Mouse (Mus musculus): Measurements from ENCODE around the gene Rffl. TPM values are rescaled to one million over a fixed set of nuclear protein-coding genes. Genes with fewer than 3 reads are reported as not detected.

The Rffl gene
- total RNA-seq, 2 experiments from 2014 or later = 5.8 to 7.5 TPM

DNA sequence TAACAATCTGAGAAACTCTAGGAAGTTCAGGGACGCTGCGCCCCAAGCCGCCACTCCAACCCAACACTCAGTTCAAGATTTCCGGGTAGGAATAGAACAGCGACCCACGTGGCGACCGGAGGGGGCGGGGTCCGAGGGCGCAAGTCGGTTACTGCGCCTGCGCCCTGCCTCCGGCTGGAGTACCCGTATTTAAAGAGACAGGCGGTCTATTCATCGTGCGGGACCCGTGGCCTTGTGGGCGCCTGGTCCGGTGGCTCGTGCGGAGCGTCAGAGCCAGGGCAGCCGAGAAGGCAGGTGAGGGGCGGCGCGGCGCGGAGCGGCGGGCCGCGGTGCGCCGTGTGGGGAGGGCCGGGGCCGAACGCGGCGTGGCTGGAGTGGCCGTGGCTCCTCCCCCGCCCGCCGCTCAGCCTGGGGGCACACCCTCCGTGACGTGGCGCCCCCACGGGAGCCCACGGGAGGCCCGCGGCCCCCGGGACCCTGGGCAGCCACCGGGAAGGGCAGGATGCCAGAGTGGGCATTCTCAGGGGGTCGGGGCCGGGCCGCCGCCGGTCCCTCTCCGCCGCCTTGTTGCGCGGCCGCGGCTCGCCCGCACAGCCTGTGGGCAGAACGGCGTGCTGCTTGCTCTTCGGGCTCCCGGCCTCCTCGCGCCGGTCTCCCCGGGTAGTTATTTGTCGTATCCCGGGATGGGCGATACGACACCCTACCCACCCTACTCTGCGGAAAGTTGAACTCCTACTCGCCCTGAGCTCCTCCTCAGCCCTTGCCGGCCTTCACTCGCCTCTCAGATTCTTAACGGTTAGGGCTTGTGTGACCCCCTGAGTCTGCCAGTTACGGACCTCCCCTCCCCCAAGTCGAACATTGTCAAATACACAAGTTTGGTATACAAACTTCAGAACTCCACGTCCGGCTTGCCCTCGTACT is 89.8 kb downstream of the Rffl start, which contains the start of gene Lig3:
Lig3 (plus strand) TSS at position 126 of the 921 bp plus-strand sequence.
- peak; percentile 94 for DNase-seq (ENCODE audit: low spot score in 2 of 2)

DNA sequence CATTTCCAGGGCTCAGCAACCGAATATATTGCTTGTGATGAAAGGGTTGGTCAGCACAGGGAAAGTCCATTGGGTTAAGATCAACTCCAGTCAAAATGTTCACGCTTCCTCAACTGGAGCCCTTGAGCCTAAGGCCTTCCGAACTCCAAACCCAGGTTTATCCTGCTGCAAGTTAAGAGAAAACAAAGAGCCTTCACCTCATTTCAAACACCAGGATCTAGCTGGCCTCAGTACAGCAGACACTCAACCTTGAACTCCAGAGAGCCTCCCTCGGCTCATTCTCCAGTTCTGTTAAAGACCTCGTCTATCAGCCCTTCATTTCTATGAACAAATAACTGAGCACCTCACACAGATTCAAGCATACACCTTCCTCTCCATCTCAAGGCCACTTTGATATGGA is 90.9 kb downstream of the Rffl start:
- DNase-seq (ENCODE audit: low spot score in 2 of 2) = no peak

DNA sequence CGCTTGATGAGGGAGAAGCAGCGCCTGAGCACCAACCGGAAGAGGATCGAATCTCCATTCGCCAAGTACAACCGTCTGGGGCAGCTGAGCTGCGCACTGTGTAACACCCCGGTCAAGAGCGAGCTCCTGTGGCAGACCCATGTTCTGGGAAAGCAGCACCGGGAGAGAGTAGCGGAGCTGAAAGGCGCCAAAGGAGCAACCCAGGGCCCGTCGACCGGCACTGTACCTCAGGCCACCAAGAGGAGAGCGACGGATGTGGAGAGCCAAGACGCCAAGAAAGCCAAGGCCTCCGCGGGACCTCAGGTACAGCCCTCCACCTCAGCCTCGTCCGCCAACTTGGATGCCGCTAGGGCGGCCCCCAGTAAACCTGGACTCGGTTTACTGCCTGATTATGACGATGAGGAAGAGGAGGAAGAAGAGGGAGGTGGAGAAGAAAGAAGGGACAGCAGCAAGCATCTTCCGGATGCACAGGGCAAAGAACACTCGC is 106.5 kb downstream of the Rffl start:
- DNase-seq (ENCODE audit: low spot score in 2 of 2) = no peak

DNA sequence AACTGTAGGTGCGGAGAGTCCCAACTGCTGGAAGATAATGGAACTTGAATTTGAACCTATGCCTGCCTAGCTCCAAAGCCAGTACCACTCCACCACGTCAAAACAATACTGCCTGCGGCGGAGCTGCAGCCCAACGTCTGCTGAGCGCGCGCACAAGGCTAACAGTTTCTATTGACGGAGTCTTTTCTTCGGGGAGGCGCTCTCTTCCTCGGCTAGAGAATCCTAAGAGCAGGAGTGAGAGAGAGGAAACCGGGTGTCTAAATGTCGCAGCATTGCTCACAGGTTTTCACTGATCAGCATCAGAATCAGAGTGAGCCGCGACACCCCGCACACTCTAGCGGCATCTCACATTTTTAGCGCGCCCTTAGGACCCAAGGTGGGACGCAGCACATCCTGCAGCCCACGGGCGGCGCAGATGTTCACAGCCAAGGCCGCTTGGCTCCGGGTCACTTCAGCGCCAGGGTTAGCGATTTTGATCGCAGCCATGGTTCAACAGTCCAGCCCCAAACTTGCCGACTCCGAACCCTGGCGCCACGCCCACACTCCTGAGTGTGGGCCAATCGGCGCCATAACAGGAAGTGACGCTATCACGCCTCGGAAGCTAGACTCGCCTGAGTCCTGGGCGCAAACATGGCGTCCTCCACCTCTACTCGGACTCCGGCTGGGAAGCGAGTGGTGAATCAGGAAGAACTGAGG is 107.1 kb downstream of the Rffl start, which contains the start of the genes Cct6b and Zfp830:
Cct6b (minus strand) TSS at position 580 of the 696 bp plus-strand sequence.
Zfp830 (plus strand) TSS at position 604 of the 696 bp plus-strand sequence.
- peak; percentile 94 to 95 for DNase-seq (ENCODE audit: low spot score in 2 of 2)

DNA sequence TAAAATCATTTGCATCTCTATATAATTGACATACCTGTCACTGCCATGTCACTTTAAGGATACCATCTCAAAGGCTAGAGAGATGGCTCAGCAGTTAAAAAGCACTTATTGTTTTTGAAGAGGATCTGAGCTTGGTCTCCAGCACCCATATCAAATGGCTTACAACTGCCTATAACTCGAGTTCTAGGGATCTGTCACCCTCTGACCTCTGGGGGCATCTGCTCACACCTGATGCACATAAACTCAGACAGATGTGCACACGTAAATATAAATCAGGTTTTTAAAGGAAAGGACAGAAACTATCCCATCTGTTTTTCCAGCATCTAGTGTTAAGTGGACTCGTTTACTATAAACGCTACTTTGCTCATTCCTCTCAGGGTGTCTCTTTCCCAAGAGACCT is 107.7 kb downstream of the Rffl start:
- no peak for DNase-seq (ENCODE audit: low spot score in 2 of 2)

DNA sequence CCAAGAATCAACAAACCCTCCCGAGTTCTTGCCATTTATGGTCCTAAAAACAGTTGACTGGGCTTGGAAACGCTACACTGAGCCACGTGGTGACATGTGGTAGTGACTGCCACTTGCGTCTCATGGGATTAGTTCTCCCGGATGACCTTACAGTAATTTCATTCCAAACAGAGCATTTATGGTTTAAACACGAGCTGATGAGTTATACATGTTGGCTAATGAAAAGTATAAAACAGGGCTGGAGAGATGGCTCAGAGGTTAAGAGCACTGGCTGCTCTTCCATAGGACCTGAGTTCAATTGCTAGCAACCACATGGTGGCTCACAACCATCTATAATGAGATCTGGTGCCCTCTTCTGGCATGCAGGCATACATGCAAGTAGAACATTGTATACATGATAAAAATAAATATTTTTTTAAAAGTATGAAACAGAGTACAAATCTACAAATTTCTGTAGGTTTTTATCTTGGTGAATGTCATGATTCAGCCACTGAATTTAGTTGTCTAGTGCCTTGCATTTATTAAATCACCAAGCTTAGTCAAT is 108.7 kb downstream of the Rffl start:
- no peak for DNase-seq (ENCODE audit: low spot score in 2 of 2)

DNA sequence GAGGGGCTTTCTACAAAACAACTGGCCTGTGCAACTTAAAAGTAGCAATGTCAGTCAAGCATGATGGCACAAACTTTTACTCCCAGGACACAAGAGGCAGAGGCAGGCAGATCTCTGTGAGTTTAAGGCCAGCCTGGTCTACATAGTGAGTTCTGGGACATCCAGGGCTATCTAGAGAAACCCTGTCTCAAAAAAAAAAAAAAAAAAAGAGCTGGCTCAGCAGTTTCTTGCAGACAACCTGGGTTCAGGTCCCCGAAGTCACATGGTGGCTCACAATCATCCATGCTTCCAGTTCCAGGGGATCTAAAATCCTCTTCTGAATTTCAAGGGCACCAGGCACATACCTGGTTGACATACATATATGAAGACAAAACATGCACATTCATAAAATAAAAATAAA is 115.1 kb downstream of the Rffl start:
- DNase-seq (ENCODE audit: low spot score in 2 of 2) = no peak

Other genes with a start within 250 kb of the Rffl start
- gene Cct6b, start 106.9 kb downstream of the Rffl start, total RNA-seq (2021) = under 1 TPM; 0.54 to 0.70 TPM
- 10 to 100 TPM; 18.8 to 21.1 TPM for gene Zfp830, start 106.9 kb downstream of the Rffl start, total RNA-seq (2021)
- gene Lig3, start 90.1 kb downstream of the Rffl start, total RNA-seq (2021) = 10 to 100 TPM; 18.2 to 21.5 TPM
- 10 to 100 TPM; 10.3 to 11.8 TPM for gene Rad51d, start 19.4 kb upstream of the Rffl start, total RNA-seq (2021)
- gene Fndc8, start 20.9 kb upstream of the Rffl start, total RNA-seq (2021) = under 1 TPM in 1 of 2 experiments, not detected in 1; 0.13 TPM
- 10 to 100 TPM; 17.3 to 22.6 TPM for gene Nle1, start 37.2 kb upstream of the Rffl start, total RNA-seq (2021)
- 10 to 100 TPM in 1 of 2 experiments, 1 to 10 TPM in 1; 6.5 to 10.7 TPM for gene Unc45b, start 39.3 kb upstream of the Rffl start, total RNA-seq (2021)
- gene Slfn5, start 80.1 kb upstream of the Rffl start, total RNA-seq (2021) = 10 to 100 TPM; 30.3 to 40.0 TPM
- 1 to 10 TPM; 2.8 to 5.2 TPM for gene Slfn9, start 120.6 kb upstream of the Rffl start, total RNA-seq (2021)
- 1 to 10 TPM; 1.4 to 2.2 TPM for gene Slfn8, start 149.6 kb upstream of the Rffl start, total RNA-seq (2021)
- gene Slfn2, start 193.9 kb upstream of the Rffl start, total RNA-seq (2021) = 1 to 10 TPM; 6.6 to 8.5 TPM
- gene Slfn1, start 245.6 kb upstream of the Rffl start, total RNA-seq (2021) = under 1 TPM; 0.20 to 0.35 TPM